Mouse (Mus musculus): ENCODE results near the gene Gm20503. TPM values are rescaled to one million over a fixed set of nuclear protein-coding genes. Genes with fewer than 3 reads are reported as not detected.

Gm20503 gene
- polyA plus RNA-seq, 2 experiments from 2014 or later = not detected

DNA sequence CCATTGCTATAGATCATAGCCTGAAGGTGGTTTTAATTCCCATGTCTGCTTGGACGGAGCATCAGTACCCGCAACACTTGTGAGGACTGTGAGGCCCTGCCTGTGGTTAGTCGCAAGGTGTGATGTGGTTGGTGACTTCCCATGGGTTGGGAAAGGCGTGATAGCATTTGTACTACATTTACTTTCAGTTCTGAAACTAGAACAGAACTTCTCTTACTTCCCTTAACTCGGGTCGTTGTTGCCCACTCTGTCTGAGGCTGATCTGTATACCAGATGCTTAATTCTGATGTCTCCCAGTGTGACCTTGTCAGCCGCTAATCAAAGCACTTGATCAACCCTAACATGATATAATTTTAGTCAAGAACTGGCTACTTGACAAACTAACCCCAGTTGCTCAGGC, 6.2 kb downstream of the Gm20503 start:
- peak; percentile 85 for ATAC-seq

DNA sequence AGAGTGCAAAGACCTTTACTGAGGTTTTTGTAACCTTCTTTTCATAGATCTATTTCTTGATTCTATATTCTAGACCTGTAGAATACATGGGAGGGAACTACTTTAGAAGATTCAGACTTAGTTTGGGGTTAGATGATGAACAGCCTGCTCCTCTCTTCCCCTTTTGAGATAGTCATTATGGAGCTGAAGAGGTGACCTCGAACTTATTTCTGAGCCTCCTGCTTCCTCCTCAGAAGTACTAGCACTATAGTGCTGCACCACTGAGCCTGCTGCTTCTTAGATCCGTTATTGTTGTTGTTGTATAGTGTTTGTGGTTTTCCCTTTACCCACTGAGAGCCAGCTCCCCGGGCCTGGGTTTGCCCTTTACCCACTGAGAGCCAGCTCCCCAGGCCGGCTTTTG, 6.7 kb downstream of the Gm20503 start:
- peak; percentile 25 for ATAC-seq

DNA sequence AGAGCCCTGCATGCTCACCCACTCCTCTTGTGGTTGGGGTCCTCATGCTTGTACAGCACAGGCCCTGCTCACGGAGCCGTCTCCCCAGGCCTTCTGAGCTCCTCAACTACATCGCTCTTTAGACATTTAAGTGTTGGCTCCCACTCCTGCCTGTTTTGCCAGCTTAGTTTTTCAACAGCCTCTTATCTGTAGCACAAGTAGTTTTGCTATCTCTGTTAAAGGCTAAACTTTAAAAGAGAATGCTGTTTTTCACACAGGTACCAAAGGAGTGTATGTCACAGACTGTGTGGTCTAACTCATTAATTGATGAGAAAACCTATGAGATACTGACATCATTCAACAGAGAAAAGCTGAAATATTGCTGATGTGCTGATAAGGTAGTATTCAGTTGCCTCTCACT, 8.4 kb downstream of the Gm20503 start:
- no peak for ATAC-seq

DNA sequence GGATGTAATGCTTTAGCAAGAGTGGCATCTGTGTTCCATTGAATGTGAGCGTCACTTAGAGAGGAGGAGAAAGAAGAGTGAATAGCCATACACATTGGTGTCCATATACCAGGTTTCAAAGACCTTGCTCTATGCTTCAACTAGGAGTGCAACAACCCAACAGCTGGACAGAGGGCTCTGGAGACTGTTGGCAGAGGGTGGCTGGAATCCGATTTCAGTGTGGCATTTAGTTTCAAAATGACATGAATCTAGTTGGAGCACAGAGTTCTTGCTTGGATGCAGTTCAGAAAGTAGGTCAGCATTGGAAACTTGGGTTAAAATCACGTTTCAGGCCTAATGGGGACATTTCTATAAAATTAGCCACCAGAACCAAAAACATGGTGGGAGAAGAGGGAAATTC, 12.2 kb downstream of the Gm20503 start:
- no peak for ATAC-seq

DNA sequence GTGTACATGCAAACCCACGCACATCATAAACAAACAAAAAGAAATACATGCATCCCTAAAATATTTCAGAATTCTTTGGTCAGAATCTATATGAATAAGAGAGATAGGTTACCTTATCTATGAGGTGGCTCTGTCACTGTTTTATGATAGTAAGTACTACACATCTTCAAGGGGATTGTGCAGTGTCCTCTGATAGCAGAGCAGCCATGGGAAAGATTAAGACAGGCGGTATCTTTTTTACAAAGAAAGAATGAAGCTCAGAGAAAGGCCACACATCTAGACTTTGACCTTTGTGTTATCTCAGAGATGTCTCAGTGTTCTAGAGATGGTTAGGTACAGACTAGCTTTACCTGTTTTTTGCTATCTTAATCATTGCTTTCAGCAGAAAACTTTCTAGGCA, 13.9 kb downstream of the Gm20503 start:
- ATAC-seq = no peak

DNA sequence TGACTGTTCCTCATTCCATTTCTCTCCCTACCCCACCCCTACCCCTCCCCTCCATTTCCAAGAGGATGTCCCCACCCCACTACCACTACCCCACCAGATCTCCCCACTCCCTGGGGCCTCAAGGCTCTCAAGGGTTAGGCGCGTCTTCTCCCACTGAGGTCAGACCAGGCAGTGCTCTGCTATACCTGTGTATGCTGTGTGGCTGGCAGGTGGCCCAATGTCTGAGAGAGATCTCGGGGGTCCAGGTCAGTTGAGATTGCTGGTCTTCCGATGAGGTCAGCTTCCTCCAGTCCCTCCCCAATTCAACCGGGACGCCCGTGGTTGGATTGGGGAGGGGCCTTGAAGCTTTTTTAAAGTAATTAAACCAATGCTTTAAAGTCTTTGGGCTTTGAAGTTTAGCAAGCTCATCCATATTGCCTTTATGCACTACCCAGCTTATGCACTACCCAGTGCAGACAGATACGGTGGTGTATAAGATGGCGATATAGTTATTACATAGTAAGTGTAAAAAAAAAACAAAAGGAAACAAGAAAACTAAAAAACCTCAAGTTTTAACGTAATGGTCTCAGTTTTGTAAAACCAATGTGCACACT, 31.4 kb downstream of the Gm20503 start:
- ATAC-seq = peak; percentile 20

DNA sequence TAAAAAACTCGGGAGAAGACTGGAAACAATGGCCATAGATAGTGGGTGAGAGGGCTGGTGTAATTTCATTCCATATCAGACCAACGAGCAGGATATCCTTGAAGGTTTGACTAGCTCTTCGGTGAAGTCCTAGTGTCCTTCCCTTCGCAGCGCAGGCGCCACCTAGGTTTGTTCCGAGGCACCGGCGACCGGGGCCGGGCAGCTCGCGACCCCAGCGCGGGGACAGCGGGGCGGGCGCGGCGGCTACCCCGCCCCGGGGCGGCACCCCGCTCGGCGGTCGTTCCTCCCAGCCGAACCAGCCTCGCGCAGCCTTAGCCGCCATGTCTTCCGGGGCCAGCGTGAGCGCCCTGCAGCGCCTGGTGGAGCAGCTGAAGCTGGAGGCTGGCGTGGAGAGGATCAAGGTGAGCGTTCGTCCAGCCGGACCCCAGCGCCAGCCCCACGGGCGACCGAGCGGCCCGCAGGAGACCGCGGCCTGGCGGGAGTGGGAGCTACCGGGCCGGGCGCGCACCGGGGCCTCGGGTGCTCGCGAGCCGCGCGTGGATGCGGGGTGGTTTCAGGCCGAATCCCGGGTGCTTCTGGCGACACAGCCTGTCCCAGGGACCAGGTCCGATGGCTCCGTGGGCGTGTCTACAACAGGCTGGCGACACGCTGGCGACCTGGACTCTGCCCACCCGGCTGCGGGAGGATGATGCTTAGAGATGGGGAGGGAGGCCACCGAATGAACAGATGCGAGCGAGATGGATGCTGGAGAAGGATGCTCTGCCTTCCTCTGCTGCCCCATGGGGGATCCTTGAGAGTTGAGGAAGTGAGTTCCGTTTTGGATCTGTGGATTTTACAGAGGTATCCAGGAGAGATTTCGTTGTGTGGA, 32.1 kb downstream of the Gm20503 start, which contains the start of gene Gng10:
Gng10 (plus strand) TSS at position 171 of the 868 bp plus-strand sequence.
- peak; percentile 81 for ATAC-seq

DNA sequence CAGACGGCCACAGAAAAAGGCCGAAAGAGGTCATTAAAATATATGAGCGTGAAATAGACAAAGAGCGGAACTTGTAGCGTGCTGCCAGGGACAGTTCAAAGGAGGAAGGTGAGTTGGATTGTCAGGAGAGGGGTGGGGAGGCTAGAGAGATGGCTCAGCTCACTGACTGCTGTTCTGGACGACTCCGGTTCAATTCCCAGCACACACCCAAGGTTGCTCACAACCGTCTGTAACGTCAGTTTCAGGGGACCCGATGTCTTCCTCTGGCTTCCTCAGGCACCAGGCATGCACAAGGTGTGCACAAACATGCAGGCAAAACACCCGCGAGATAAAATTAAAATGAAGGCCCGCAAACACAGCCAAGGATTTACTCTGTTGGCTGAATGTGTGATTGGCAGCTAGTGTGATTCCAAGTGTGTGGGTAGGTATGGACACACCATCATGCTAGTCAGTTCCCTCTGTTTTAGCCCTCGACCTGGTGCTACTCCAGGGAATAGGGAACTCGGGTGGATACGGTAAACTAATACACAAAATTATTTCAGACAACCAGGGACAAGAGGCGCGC, 32.9 kb downstream of the Gm20503 start:
- no peak for ATAC-seq

DNA sequence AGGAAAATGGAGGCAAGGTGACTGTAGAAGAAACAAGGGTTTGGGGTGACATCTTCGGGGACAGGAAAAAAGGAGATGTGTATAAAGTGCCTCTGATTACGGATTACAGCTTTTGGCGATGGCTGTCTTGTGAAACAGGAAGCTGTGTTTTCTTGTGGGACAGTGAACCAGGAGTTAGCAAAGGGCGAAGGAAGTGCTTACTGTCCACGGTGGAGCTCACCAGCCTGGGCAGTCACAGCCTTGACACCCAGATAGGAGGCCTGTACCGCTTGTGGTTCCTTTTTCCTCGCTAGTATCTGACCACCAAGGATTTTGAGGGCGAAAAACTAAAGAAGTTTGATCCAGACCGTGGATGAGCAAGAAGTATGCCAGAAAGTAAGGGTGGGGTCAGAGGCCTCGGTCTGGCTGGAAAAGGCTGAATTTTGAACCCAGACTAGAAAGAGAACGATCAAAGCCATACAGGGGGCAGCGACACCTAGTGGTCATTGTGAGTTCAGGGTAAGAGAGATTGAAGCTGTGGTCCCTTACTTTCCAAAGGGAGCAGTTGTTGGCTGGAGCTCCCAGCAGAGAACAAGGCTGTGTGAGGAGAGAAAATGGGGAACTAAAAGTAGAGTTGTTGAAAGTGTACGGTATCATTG, 33.6 kb downstream of the Gm20503 start:
- peak; percentile 56 for ATAC-seq

DNA sequence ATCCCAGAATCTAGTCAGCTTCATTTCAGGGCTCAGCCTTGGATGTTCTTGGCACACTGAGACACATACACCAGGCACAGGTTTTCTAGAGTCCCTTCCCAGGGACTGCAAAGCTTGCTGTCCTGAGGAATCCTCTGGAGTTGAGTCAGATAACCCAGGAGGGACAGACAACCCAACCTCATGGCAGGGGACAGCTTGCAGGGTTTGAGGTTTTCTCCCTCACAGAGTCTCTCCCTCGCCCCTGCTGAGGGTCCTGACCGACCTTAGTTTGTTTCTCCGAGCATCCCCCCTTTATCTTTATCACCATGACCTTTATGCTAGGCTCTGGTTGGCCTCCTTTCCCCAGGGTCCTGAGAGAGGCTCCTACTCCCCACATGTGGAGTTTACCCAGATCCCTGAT, 34.5 kb downstream of the Gm20503 start:
- no peak for ATAC-seq

DNA sequence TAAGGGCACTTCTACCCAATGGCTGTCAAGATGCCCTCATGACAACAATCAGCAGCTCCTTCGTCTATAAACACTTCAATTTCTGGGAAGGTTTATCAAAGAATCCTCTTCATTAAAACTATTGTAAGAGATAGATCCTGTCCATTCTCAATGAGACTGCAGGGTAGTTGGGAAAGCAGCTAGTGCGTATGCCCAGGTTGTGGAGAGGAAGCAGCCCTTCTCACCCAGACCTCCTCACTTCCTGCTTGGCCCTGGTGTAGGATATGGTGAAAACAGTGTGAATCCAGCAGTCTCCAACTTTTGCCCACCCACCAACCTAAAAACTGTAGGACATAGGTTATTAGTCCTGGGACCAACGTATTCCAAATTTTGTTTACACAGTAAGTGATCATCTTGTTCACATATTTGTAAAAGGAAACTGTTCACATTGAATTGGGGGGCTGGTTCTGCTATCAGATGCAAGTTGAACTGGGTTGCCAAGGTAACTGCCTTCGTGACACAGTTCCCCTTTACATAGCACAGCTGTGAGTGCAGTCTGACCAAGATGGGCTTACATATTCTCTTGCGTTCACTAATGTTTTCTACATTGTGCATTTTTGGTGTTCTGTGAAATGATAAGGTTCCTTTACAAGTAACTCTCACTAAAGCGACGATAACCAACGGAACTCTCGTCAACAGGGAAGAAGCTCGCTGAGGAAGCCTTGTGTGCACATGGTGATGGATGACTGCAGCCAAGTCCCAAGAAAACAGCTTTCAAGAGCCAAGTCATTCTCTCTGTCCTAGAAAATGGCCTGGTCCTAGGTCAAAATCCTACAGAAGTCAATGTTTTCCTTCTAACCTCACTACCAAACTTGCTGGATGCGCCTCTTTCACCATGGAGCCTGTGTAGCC, 37.6 kb downstream of the Gm20503 start:
- no peak for ATAC-seq

DNA sequence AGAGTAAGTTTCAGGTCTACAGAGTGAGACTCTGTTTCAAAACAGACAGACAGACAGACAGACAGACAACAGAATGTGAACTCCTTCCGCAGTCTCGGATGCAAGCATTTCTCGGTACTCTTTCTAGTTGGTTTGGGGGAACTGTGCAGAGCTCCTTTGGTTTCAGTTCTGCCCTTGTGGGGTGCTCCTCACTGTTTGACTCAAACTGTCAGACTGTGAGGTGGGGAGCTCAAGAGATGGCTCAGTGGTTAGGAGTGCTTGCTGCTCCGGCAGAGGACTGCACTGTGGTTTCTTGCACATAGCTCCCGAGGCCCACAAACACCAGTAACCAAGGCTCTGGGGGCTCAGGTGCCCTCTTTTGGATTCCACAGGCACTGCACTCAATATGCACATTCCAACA, 40.1 kb downstream of the Gm20503 start:
- no peak for ATAC-seq

DNA sequence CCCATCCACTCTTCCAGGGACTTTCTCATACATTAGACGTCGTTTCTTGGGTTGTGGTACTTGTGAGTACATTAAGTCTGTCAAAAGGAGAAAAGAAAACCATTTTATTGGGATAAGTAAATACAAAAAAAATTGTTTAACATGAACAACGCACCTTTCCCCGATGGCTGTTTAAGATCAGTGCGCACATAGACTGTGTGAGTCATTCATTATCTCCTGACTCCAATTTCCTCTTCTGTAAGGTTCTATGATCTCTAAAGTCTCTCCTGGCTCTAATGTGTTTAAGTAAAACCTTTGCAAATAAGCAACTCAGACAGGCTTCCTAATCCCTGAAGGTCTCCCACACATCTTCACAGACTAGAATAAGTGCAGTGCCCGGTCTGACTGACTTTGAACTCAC, 40.9 kb downstream of the Gm20503 start:
- no peak for ATAC-seq

DNA sequence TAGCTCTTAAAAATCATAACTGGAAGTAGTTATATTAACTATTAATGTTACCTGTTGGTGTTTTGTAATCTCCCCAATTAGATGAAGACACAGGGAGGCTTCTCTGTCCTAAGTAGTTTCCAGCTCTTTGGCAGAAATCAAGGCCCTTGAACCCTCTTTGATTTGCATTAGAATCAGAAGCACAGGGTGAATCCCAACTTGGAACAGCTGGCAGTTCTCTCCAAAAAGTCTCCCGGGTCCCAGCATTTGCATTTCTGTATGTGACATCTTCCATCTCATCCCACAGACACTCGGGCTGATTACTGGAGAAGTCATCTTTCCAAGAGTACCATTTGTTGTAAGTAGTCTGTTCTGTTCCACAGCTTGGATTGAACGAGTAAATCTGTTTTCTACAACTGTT, 44.2 kb downstream of the Gm20503 start:
- no peak for ATAC-seq

DNA sequence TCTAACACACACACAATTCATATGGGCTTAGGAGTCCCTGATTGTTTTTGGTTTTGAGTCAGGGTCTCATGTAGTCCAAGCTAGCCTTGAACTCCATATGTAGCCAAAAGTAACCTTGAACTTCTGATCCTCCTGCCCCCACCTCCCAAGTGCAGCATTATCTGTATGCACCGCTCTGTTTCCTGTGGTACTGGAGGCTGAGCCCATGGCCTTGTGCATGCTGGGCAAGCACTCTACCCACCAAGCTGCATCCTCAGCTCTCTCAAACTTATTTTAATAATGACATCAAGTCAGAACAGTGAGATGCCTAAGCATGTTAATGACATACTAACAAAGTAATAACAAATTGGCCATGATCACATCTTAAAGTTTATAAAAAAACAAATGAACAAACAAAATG, 48.1 kb downstream of the Gm20503 start:
- no peak for ATAC-seq

DNA sequence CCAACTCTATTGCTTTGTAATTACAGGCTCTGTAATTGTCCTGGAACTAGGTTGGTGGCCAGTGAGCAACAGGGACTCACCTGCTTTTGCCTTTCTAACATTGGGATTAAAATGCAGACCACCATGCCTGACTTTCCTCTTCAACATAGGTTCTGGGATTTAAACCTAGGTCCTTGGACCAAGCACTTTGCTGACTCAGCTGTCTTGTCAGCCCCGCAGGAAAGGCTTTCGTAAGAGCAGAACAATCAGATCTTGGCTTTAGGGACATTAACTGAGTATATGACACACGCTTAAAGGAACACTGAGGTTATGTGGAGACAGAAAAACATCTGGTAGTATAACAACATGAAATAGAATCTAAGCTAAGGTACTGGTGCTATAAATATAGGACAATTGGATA, 54.9 kb downstream of the Gm20503 start:
- ATAC-seq = no peak

DNA sequence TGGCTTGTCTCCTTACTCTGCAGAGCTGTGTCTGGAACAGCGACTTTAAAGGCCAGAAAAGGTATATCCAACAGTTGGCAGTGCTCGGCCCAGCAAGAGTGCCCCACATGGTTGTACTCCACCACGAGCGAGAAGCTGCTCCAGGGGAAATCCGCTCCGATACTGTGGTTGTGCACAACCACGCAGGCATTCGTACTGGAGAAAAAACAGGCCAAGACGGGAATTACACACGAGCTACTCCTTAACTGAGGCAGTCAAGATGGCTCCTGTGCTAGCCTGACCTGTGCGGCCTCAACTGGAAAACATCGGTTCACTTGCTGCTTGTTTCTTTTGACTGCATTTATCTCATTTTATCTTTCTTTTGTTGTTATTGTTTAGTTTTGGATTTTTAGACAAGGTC, 59.5 kb downstream of the Gm20503 start:
- no peak for ATAC-seq

DNA sequence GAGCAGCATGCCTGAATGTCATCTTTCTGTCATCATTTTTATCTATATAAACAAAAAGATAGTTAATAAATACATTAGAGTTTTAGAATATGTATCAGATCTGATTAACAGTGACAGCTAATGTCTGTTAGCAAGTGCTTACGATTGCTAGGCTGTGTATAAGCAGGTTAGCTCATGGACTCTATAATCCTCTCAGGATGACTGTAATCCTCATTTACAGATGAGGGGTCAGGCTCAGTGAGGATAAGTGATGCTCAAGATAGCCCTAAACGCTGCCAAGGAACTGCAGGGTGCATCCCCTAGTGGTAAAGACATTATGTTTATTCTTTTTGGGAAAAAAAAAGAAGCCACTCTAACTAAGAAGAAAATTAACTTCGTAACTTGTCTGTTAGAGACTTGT, 66.3 kb downstream of the Gm20503 start:
- ATAC-seq = no peak

DNA sequence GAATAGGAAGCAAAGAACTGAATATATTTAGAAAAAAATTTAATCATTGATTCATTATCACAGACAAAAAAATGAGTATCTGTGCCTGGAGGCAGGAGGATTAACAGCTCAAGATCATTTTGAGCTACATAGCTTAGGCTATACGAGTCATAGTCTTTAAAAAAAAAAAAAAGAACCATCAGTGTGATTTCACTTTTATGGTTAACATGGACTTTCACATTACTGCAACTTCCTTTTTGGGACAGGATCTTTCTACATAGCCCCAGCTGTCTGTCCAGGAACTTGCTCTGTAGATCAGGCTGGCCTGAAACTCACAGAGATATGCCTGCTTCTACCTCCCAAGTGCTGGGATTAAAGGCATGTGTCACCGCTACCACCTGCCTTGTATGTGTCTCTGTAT, 80.4 kb downstream of the Gm20503 start:
- no peak for ATAC-seq

DNA sequence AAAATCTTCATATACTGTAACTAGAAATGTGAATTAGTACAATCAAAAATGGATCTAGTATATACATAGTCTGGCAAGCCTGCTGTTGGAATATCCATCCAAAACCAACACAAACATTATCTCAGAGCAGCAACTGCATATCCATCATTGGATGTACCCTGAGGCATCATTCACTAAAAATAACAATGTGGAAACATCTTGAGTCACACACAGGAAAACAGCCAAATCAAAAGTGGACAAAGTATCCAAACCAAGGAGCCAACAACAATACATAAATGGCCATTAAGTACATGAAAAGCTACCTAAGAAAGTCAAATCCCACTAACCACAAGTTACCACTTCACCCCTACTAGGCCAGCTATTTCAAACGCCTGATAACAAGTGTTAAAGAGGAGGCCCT, 86.4 kb downstream of the Gm20503 start:
- ATAC-seq = no peak

Data from CD4-positive, CD25-positive, alpha-beta regulatory T cell, adult 4 months (primary cell).